Mouse (Mus musculus): ENCODE results near the gene Cryge.
"Not testable (repeated sequence)": the region's sequence is repeated elsewhere in the genome, so short reads cannot be mapped to it uniquely, and the experiment has no call there.

Gene Cryge

DNA sequence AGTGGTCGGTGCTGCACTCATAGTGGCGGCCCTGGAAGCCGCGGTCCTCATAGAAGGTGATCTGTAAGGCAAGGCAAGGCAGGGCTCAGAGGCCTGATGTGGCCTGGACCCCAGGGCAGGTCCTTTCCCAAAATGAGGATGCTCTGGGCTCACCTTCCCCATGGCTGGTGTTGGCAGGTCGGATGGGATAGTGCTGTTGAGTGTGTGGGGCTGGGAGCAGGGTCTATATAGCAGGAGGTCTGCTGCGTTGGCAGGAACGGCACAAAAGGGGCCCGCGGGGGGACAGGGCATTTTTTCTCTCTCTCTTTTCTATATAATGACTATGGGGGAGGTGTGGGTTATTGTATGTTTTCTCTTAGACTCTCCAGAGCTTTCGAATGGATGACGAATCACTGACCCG, at the start of gene Cryge:
TSS of gene Cryge (minus strand) at position 198 of the 400 bp plus-strand sequence.
- not testable (repeated sequence) for DNase-seq (ENCODE audit: low spot score in 2 of 2)

DNA sequence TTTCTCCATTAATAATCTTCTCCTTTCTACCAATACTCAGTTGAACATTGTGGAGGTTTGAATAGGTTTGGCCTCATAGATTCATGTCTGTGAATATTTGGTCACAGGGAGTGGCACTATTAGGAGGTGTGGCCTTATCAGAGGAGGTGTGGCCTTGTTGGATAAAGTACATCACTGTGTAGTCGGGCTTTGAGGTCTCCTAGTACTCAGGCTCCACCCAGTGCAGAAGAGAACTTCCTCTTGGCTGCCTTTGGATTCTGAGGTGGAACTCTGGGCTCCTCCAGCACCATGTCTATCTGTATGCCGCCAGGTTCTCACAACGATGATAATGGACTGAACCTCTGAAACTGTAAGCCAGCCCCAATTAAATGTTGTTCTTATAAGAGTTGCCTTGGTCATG, 46.0 kb upstream of the Cryge start:
- no peak for DNase-seq (ENCODE audit: low spot score in 2 of 2)

DNA sequence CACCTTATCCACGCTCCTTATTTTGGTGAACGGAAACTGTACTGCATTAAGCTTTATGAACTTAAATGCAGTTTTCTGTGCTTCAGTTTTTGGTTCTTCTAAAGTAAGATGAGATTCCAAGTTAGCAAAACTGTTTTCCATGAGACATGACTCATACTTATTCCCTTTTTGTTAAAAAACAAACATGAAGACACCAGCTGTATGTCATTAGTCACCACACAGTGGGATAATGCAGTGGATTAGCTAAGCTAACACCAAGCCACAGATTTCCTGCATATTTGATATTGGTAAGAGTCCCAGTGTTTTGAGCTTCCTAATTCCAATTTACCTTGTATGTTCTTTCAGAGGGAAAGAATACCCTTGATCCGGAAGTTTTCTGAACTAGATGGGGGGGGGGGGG, 40.6 kb upstream of the Cryge start:
- no peak for DNase-seq (ENCODE audit: low spot score in 2 of 2)

DNA sequence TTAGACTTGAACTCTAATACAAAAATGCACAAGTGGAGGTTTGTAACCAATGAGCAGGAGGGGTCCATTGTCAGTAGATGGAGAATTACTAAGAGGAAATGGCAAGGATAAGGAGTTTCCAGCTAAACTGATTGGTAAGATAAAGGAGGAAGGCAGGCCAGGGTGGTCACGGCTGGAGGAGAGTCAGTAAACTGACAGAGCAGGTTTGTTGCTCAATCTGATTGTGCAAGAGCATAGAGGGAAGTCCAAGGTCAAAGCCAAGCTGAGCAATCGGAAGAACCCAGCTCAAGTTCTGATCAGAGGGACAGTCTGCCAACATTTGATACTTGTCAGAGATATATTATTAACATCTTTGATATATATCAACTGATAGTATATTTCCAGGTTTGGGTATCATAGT, 39.4 kb upstream of the Cryge start:
- DNase-seq (ENCODE audit: low spot score in 2 of 2) = no peak

DNA sequence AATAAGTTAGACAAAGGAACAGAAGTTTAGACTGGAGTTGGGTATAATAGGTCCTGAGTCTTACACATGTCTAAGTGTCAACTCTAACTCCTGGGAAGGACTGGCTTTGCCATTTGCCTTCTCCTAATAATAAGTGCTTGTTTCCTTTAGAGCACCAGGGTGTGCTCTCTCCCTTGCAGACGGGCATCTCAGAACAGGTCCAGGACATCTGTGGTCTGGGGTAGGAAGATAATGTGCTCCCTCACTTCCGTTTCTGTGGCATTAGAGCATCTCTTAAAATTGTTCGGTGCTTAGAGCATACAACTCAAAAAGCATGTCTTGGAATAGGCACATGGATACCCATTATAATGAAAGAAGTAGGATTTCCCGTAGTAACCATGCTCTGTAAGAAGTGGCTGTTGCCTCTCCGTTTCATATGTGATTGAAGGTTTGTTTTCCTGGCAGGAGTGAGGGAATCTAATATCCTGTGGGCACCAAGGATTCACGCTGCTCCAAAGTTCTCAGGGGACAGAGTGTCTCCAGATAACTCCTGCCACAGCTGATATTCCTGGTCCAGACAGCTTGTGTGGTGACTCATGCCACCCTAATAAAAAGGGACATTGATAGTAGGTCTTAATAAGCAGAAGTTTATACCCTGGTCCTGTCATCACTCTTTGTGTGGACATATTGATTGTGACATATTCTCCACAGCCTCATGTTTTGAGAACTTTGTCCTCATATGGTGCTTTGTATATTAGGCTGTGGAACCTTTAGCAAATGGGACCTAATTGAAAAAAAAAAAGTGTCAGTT, 37.8 kb upstream of the Cryge start:
- DNase-seq (ENCODE audit: low spot score in 2 of 2) = no peak

DNA sequence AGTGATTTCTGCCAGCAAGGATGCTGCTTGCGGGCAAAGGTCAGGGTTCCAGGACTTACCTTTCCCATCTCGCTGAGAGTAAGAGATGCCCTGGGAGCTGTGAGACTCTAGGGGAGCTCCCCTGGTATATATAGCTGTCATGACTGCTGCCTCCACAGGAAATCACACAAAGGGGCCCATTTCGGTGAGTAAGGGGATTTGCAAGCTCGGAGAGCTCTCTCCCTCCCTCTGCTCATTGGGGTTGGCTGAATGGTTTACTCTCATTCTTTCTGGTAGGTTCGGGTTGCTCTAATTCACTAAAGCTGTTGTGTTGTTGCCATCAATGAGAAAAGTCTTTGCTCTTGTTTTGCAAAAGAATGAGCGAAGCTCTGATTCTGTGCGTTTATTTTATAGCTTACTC, 31.2 kb upstream of the Cryge start, which contains the start of gene Crygb:
TSS of gene Crygb (minus strand) at position 101 of the 400 bp plus-strand sequence.
- no peak for DNase-seq (ENCODE audit: low spot score in 2 of 2)

DNA sequence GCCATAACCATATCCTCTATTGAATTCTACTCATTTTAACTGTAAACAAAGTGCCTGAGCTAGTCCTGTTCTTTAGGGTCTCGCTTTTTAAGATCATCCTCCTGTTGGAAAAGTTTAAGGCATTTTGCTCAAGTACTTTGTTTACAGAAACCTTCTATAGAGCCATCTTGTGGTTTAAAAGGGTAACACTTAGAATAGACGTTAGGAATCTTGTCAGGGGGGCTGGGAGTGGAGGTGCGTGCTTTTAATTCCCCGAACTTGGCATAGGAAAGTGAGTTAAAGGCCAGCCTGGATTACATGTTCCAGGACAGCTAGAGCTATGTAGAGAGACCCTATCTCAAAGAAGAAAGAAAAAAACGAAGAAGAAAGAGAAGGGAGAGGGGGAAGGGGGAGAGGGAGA, 24.7 kb upstream of the Cryge start:
- no peak for DNase-seq (ENCODE audit: low spot score in 2 of 2)

DNA sequence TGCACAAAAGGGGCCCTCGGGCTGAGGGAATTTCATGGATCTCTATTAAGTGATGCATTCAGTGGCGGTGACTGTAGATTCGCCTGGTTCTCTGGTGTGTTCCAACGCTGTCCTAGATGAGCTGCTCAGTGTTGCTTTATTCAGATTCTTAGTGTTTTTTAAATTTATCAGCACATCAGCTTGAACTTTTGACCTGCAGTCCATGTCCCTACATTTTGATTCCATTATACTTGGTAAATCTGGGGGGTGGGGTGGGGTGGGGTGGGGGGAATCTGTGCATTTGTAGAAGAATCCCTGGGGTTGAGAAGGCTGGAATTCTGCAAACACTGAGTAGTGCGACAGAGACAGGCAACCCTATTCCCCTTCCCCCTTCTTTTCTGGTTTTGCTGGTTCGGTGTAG, 22.6 kb upstream of the Cryge start, which contains the start of gene Crygc:
TSS of gene Crygc (minus strand) at position 101 of the 400 bp plus-strand sequence.
- DNase-seq (ENCODE audit: low spot score in 2 of 2) = no peak

DNA sequence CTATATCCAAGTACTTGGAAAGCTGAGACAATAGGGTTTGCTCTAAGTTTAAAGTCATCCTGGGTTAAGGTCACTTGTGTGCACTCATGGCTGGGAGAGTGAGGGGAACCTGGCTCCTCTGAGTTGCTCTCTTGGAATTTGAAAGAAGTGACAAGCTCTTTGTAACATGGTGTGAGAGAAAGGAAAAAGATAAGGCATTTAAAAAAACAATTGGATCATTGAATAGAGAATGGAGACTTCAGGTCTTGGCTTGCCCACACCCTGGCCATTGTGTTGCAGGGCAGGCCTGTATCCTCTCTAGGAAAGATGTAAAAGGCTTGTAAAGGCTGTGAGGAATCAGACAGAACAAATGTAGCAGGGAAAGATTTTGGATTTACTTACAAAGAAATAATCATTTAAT, 16.9 kb upstream of the Cryge start:
- no peak for DNase-seq (ENCODE audit: low spot score in 2 of 2)

DNA sequence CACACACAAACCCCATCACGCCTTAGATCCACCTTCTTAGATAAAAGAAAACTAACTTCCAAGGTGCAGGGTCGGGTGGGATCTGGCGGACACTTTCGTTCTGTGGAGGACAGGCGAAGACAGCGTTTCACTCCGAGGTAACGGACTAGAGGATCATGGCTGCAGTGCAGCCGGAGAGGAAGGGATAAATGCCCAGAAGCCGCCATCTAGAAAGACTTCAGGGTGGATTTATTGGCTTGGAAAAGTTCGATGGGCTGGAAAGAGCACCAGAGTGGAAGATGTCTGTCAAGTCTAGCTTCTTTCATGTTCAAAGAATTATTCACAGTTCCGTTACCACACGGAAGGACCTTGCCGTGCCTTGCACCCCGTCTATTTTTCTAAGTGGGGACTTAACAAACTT, 13.3 kb upstream of the Cryge start:
- no peak for DNase-seq (ENCODE audit: low spot score in 2 of 2)

DNA sequence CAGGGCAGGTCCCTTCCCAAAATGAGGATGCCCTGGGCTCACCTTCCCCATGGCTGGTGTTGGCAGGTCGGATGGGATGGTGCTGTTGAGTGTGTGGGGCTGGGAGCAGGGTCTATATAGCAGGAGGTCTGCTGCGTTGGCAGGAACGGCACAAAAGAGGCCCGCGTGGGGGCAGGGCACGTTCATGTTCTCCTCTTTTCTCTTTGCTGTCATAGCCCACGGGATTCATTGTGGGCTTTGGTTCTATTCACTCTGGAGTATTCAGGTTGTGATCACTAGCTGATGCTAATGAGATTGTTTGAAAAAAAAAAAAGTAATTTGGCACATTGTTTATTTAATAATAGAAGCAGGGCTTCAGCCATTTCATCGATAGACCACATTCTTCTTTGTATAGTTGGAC, 12.4 kb upstream of the Cryge start, which contains the start of gene Crygd:
TSS of gene Crygd (minus strand) at position 101 of the 400 bp plus-strand sequence.
- no peak for DNase-seq (ENCODE audit: low spot score in 2 of 2)

DNA sequence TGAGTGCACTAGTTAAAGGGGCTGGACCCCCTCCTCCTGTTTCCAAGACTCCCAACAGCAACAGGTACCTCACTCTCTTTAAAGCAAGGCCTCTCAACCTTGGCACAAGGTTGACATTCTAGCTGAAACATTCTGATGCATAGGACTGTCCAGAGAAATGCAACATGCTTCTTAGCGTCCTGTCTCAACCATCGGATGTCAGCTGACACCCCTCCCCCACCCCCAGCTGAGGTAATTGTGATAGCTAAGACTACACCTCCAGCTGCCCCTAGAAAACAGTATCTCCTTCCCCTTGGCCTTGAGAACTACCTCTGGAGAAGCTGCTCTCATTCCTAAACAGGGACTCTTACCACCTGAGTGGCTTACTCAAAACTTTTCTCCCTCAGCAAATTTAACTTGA, 1.2 kb upstream of the Cryge start:
- DNase-seq (ENCODE audit: low spot score in 2 of 2) = no peak

DNA sequence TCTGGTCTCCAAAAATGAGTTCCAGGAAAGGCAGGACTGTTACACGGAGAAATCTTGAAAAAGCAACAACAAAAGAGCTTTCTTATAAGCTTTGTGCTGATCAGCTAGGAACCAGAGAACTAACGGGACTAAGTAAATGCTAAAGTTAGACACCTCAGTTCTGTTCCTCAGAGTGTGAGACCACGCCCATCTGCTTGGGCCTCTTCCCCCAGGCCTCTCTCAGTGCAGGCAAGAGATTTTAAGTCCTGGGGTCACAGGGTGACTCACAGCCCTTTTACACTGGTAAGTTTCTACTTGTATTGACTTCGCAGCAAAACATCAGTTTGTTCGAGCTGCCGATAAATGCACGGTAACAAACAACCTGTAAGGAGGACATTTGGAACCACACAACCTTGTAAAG, 747 bp upstream of the Cryge start:
- no peak for DNase-seq (ENCODE audit: low spot score in 2 of 2)

DNA sequence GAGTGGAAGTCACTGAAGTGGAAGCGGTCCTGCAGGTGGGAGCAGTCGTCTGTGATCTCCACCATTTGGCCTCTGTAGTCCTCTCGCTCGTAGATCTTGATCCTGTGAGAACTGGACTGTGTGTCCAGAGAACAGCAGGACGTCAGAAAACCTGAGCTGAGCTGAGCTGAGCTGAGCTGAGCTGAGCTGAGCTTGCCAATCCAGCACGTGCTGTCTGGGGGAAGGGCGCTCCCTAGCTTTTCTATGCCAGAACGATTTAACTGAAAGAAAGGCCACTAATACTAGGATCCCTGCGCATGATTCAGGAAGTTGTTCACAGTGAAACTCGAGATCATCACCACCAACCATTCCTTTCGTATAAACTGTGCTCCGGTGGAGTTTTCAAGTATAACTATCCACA, 2.2 kb downstream of the Cryge start:
- no peak for DNase-seq (ENCODE audit: low spot score in 2 of 2)

DNA sequence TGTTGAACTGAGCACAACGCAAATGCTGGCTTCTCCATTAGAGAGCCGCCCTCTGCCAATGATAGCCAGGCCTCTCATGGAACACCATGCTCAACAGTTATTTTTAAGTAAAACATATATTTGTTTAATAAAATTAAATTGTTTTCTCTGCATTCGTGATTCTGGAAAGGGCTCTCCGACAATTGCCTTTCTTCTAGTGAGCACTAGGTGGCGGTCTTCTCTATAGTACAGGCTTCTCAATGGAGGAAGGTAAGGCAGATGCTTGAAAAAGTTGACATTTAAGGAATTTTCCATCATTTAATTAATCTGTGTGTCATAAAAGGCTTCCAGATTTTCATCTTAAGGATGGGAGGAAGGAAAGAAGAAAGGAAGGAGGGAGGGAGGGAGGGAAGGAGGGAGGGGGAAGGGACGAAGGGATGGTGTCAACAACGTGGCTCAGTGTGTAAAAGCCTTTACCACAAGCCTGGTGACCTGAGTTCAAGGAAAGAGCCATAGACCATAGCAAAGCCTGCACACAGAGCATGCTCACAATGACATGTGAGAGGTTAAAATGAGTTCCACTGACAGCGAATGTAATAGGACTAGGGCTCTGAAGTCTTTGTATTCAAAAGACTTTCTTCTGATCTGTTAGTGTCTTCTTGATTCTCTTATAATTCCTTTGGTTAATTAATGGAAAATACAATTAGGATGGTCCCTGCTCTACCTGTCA, 4.4 kb downstream of the Cryge start:
- DNase-seq (ENCODE audit: low spot score in 2 of 2) = peak in 1 of 2 experiments; percentile 3

DNA sequence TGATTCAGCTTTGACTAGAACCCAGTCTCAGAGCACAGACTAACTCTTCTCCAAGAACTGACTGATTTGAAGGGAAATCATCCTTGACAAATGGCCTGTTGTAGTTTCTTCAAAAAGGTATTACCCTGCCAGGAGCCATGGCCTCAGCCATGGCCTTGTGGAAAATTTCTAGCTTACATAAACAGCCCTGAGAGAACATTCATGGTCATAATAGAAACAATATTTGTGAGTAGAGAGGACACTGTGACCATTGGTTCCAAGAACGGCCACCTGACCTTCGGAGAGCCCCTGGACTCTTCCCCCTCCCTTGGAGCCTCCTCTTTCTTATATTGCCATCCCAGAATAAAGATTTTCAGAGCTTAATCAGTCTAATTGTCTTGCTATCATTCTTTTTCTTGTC, 7.5 kb downstream of the Cryge start:
- no peak for DNase-seq (ENCODE audit: low spot score in 2 of 2)

DNA sequence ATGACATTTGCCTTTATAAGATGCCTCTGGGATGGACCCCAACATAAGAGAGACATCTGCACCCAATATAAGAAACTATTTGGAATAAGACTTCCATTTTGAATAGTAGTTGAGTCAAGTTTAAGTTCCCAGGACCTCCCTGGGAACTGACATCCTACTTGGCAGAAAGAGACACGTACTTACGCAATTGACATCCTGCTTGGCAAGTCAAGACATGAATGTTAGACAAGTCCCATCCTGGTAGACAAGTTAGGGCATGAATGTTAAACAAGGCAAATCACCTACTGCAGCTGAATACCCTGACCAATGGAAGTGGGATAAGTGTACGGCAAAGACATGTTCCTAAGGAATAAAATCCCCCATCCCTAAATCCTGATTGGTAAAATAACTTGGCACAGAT, 9.1 kb downstream of the Cryge start:
- DNase-seq (ENCODE audit: low spot score in 2 of 2) = no peak

DNA sequence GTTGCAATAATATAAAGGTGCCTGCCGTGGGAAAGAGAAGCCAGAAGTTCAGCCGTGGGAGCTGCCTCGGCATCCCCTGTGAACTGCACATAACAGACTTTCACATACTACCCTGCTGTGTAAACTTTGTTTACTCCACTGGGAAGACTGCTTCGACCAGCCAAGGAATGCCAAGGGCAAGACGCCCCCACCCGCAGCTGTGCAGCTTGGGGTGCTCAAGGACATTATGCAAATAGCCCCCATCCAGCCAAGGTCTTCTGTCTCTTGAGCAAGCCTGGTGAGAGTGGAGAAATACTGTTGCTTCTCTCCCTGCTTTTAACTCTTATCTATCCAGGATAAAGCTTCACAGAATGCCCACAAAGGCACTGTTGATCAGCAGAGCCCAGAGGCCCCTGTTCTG, 10.1 kb downstream of the Cryge start:
- no peak for DNase-seq (ENCODE audit: low spot score in 2 of 2)

DNA sequence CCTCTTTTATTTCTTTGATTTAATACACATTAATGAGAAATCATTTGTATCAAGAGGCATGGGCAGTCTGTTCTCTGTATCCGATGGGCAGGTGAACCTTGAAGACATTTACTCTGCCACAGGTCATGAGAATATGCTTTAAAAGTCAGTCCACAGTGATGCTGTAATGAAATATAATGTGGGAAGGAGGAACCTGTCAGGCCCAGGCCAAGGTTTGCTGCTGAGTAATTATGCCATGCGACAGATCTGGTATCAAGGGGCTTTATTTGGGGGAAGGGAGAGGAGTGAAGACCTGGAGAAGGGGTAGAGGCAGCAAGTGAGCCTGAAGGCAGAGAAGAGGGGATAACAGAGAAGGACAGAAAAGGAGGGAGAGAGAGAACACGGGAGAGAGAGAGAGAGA, 11.3 kb downstream of the Cryge start:
- no peak for DNase-seq (ENCODE audit: low spot score in 2 of 2)

DNA sequence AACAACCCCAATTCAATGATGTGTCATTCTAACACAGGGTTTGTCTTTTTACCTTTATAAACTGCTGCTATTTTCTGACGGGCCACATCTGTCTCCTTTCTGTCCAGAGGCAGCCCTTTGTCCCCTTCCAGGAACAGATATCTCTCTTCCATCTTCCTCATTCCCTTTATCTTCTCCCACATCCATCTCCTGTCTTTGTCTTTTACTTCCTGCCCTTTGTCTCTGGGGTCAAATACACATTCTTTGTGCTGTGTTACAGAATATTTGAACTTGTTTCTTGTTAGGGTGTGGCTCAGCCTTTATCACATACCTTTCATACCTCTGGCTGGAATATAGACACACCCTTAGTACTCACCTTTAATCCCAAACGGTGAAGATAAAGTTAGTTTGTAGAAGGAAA, 13.4 kb downstream of the Cryge start:
- DNase-seq (ENCODE audit: low spot score in 2 of 2) = no peak

DNA sequence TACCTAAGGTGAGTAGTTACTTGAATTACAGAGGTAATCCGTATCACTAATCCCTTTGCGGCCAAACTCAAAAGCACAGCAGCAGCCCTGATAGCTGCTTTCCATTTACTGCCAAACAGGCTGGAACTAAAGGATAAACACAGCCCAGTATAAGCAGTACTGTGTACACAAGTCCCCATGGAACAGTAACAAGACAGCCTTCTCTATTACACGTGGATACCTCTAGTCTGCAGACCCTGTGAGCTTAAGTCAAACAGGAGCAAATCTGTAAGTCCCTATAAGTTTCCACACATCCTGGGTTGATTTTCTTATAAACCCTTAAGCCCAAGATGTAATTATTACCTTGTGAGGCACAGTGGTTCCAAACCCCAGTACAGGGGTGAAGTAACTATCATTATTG, 15.4 kb downstream of the Cryge start:
- no peak for DNase-seq (ENCODE audit: low spot score in 2 of 2)

DNA sequence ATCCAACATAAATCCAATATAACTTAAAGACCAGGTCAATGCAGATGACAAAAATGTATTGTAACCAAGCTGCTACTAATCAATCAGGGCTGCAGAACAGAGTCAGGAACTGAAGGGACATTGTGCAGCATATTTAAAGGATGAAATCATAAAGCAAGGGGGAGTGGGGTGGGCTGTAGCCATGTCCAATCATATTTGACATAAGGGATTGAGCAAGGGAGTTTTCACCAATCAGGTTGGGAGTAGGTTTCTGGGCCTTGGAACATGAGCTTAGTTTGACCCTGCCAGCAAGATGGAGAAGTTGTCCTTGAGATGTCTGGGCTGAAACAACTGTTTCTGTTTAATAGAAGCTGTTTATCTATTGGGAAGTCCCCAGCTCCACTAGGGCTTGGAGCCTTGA, 18.3 kb downstream of the Cryge start, which contains the start of gene Akr1cl:
TSS of gene Akr1cl (minus strand) at position 119 of the 400 bp plus-strand sequence.
- DNase-seq (ENCODE audit: low spot score in 2 of 2) = no peak

DNA sequence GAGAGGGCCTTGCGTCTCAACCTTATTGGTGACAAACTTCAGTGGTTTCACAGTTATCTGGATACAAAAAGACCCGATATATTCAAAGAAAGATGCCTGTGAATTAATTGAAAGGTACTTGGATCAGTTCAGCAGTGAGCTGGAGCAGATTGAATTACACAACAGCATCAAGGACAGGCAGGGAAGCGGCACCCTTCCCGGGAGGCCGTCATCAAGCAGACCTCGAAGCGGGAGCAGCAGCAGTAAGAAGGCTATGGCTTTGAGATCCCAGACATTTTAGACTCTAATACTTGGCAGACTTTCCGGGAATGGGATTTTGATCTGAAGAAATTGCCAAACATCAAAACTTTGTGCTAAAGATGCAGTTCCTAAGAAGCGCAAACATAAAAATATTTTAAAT, 22.7 kb downstream of the Cryge start:
- DNase-seq (ENCODE audit: low spot score in 2 of 2) = no peak

Measured in thymus, postnatal 10 days (tissue).